Mouse (Mus musculus) intestine, postnatal 0 days (tissue): Measurements from ENCODE around the gene Pdhx. TPM values are rescaled to one million over a fixed set of nuclear protein-coding genes. Genes with fewer than 3 reads are reported as not detected.

Source experiments
- ATAC-seq: fragments of 200-750 bp; cut with Nextera tagmentation; 2 replicates; pipeline ENCODE4 v1.8.0; 2017; ENCODE audit warnings: mild to moderate bottlenecking, moderate TSS enrichment, moderate library complexity
- H3K27ac ChIP-seq: fragments of 300-500 bp; sonication (generic); 2 replicates; pipeline ENCODE4 v1.5.1; 2014; ENCODE audit warnings: mild to moderate bottlenecking, low read depth, low read length, moderate library complexity
- H3K27me3 ChIP-seq: fragments of 300-500 bp; sonication (generic); replicated peaks from 2 replicates; pipeline ENCODE4 v1.6.1; 2014; ENCODE audit warnings: low read length, mixed read lengths; ENCODE audit not compliant: control insufficient read depth, insufficient read depth
- H3K36me3 ChIP-seq: fragments of 300-500 bp; sonication (generic); 2 replicates; pipeline ENCODE4 v1.6.1; 2014; ENCODE audit warnings: mild to moderate bottlenecking, moderate library complexity; ENCODE audit not compliant: control insufficient read depth, insufficient read depth
- H3K4me1 ChIP-seq: fragments of 300-500 bp; sonication (generic); replicated peaks from 2 replicates; pipeline ENCODE4 v1.6.1; 2014; ENCODE audit warnings: antibody characterized with exemption, low read length, mixed read lengths; ENCODE audit not compliant: control insufficient read depth, insufficient read depth
- H3K4me2 ChIP-seq: fragments of 300-500 bp; sonication (generic); replicated peaks from 2 replicates; pipeline ENCODE4 v1.6.1; 2014; ENCODE audit warnings: low read depth, mild to moderate bottlenecking, moderate library complexity
- H3K4me3 ChIP-seq: fragments of 300-500 bp; sonication (generic); 2 replicates; pipeline ENCODE4 v1.5.1; 2014; ENCODE audit warnings: low read depth, low read length
- H3K9ac ChIP-seq: fragments of 300-500 bp; sonication (generic); 2 replicates; pipeline ENCODE4 v1.6.1; 2014; ENCODE audit warnings: mild to moderate bottlenecking, low read depth, low read length
- H3K9me3 ChIP-seq: fragments of 300-500 bp; sonication (generic); 2 replicates; pipeline ENCODE4 v1.6.1; 2016; ENCODE audit warnings: mixed run types; ENCODE audit not compliant: control insufficient read depth
- CTCF ChIP-seq: sonication (generic); IDR thresholded peaks from 2 replicates; pipeline ENCODE4 v1.5.1; 2016; ENCODE audit warnings: low read depth, mild to moderate bottlenecking, control low read depth, antibody characterized with exemption, moderate library complexity
- WGBS: fragments of 180-500 bp; shearing (Covaris S2); extraction: QIAGEN DNeasy Blood & Tissue Kit; methylation state at CpG from one replicate; pipeline ENCODE4 v1.1.7; 2014; 5-methylcytosine and 5-hydroxymethylcytosine counted together
- polyA plus RNA-seq: library from polyadenylated mRNA; unstranded; fragments of >200 nt; fragmentation: Nextera tagmentation; extraction: Ambion mirVana; gene quantifications from 2 replicates; pipeline ENCODE4 v1.2.1, GENCODE M21; 2015

Gene Pdhx
- polyA plus RNA-seq, 1 experiment from 2014 or later, result 23.5 TPM

DNA sequence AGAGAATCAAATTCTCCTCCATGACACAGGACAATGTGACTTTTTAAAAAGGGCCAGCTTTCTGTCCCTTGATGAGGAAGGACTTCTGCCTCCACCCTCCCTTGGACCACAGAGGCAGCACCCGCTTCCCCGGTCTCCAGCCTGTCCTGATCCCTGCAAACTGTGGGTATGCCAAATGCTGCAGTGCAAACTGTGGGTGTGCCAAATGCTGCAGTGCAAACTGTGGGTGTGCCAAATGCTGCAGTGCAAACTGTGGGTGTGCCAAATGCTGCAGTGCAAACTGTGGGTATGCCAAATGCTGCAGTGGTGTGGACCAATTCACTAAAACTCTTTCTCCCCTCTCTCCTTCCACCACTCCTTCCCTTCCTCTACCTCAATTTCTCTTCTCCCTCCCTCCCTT is 32.9 kb upstream of the Pdhx start:
- H3K27ac ChIP-seq, result no peak overlapping the region
- H3K9ac ChIP-seq, result no peak overlapping the region
- no peaks in the 10 kb centered on the region for H3K27me3 ChIP-seq
- H3K4me2 ChIP-seq, result no peak overlapping the region
- 84% methylated on average over 2 of the region's 2 CpGs for WGBS
- TF ChIP-seq CTCF, result no peak
- no peaks in the 10 kb centered on the region for H3K9me3 ChIP-seq
- ATAC-seq, result no peak
- H3K4me1 ChIP-seq, result no peaks in the 10 kb centered on the region
- H3K36me3 ChIP-seq, result no peaks in the 10 kb centered on the region
- H3K4me3 ChIP-seq, result no peak overlapping the region

GRCm38 (mm10) chr2:103102595-103102994 is 29.3 kb upstream of the Pdhx start:
- Histone ChIP-seq H3K9ac (no peak overlapping the region), H3K4me1 (no peaks in the 10 kb centered on the region), H3K27ac (no peak overlapping the region), H3K27me3 (no peaks in the 10 kb centered on the region), H3K4me2 (no peak overlapping the region), H3K9me3 (no peaks in the 10 kb centered on the region), H3K36me3 (no peaks in the 10 kb centered on the region), H3K4me3 (no peak overlapping the region)
- no peak for TF ChIP-seq CTCF
- no peak for ATAC-seq
- WGBS, result 69% methylated on average over 5 of the region's 5 CpGs

GRCm38 (mm10) chr2:103089521-103089920 is 16.2 kb upstream of the Pdhx start:
- H3K27ac ChIP-seq, result no peak overlapping the region
- TF ChIP-seq CTCF, result no peak
- no peak for ATAC-seq
- H3K9ac ChIP-seq, result no peak overlapping the region
- H3K27me3 ChIP-seq, result no peaks in the 10 kb centered on the region
- peaks cover 30% of the 10 kb centered on the region for H3K36me3 ChIP-seq
- H3K4me3 ChIP-seq, result no peak overlapping the region
- H3K4me1 ChIP-seq, result no peaks in the 10 kb centered on the region
- H3K9me3 ChIP-seq, result no peaks in the 10 kb centered on the region
- WGBS, result 77% methylated on average over 6 of the region's 6 CpGs
- H3K4me2 ChIP-seq, result no peak overlapping the region

DNA sequence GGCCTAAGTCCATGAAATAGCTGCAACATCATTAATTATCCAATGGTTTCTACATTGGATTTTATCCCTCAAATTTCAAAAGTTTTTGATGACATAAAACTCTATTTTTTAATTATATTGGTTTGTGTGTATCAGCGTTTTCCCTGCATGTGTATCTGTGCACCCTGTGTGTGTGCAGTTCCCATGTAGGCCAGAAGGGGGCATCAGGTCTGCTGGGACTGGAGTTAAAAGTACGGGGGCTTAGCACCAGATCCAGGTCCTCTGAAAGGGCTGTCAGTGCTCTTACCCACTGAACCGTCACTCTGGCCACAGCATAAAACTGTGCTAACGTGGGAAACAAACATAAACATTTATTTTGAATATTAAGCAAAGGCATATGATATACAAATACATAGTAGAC is 14.8 kb upstream of the Pdhx start:
- TF ChIP-seq CTCF, result peak; percentile 51
- Histone ChIP-seq H3K4me2 (no peak overlapping the region), H3K36me3 (peaks cover 18% of the 10 kb centered on the region), H3K9ac (no peak overlapping the region), H3K9me3 (no peaks in the 10 kb centered on the region), H3K4me3 (no peak overlapping the region), H3K27ac (no peak overlapping the region), H3K4me1 (no peaks in the 10 kb centered on the region), H3K27me3 (no peaks in the 10 kb centered on the region)
- ATAC-seq, result no peak
- 96% methylated on average over 4 of the region's 4 CpGs for WGBS

- Histone ChIP-seq H3K4me2 (no peak overlapping the region), H3K4me3 (no peak overlapping the region), H3K4me1 (no peaks in the 10 kb centered on the region), H3K27ac (no peak overlapping the region), H3K27me3 (no peaks in the 10 kb centered on the region), H3K9me3 (no peaks in the 10 kb centered on the region), H3K36me3 (peaks cover 18% of the 10 kb centered on the region; the same call in 1 of the 2 replicates), H3K9ac (no peak overlapping the region)
- TF ChIP-seq CTCF, result peak; percentile 85
- no peak for ATAC-seq
- 8% methylated on average over 1 of the region's 1 CpGs for WGBS
These were observed 13.1 kb upstream of the Pdhx start for GRCm38 (mm10) chr2:103086432-103086831.

DNA sequence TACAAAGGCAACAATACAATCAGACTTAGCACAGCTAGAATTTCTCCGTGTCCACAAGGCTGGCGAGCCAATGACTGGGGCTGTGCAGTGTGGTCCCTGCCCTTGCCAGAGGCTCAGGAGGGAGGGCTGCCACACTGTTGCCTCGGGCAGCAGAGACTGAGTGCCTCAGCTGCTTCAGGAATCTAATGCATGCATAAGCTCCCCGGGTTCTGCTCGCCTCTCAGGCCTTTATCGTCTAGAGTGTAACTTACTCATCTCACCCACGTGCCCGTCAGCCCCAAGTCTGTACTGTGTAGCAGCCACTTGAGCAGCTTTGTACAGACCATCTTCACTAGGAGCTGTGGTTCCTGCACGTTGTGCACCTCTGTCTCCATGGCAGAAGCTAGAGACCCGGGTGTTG is 12.3 kb upstream of the Pdhx start:
- Histone ChIP-seq H3K9ac (no peak overlapping the region), H3K27ac (no peak overlapping the region), H3K27me3 (no peaks in the 10 kb centered on the region), H3K4me3 (no peak overlapping the region), H3K9me3 (no peaks in the 10 kb centered on the region), H3K36me3 (peaks cover 18% of the 10 kb centered on the region; the same call in 1 of the 2 replicates), H3K4me2 (no peak overlapping the region), H3K4me1 (no peaks in the 10 kb centered on the region)
- WGBS, result 78% methylated on average over 10 of the region's 10 CpGs
- ATAC-seq, result no peak
- TF ChIP-seq CTCF, result no peak

DNA sequence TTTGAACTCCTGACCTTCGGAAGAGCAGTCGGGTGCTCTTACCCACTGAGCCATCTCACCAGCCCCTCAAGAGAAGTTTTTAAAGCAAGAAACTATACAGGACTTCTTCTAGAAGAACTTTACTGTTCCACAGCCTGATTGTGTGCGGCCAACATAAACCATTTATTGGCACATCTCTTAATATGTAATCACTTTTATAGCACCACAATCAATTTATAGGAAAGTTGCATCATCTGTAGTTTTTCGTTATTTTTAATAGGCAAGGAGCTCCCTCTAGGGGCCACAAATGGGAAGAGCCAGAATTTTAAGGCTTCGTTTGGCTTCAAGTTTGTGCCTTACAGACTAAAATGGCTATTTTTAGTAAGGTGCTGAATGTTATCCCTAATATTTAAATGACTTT is 11.1 kb upstream of the Pdhx start:
- Histone ChIP-seq H3K36me3 (peaks cover 16% of the 10 kb centered on the region; the same call in 1 of the 2 replicates), H3K9me3 (no peaks in the 10 kb centered on the region), H3K4me3 (no peak overlapping the region), H3K4me2 (no peak overlapping the region), H3K4me1 (no peaks in the 10 kb centered on the region), H3K27ac (no peak overlapping the region), H3K9ac (no peak overlapping the region), H3K27me3 (no peaks in the 10 kb centered on the region)
- WGBS, result 50% methylated on average over 5 of the region's 5 CpGs
- no peak for ATAC-seq
- peak; percentile 74 for TF ChIP-seq CTCF
